8 mouse cellular contexts compared by ENCODE assay signal in genomic region chr8:122567361-122568108, GRCm38 (mm10). TPM values are rescaled to one million over a fixed set of nuclear protein-coding genes. Genes with fewer than 3 reads are reported as not detected.
A peak's percentile ranks its signal among the peaks of the same experiment; 100 is the strongest.
DNase-seq lines count a peak whose midpoint lies in the region; ATAC-seq and TF ChIP-seq lines count a peak whose summit lies in the region.

Cdt1 (plus strand) TSS chr8:122568015.

- under 1% methylated on average over 62 of the region's 62 CpGs for WGBS in forebrain, embryonic 12.5 days
- WGBS in large intestine, adult 2 months, result under 1% methylated on average over 62 of the region's 62 CpGs
- under 1% methylated on average over 61 of the region's 62 CpGs for WGBS in liver, postnatal 0 days (ENCODE audit: insufficient replicate concordance)
- under 1% methylated on average over 62 of the region's 62 CpGs for WGBS in neural tube, embryonic 14.5 days

- H3K4me1 ChIP-seq in CH12.LX (ENCODE audit: control insufficient read depth in 1 of 2, insufficient read depth in 2 of 2), result peaks cover 9 to 30% of the 10 kb centered on the region in 2 experiments; a peak in 3 of 4 replicates
- H3K4me1 ChIP-seq in forebrain, embryonic 12.5 days, result peaks cover 29% of the 10 kb centered on the region
- peaks cover 25% of the 10 kb centered on the region for H3K4me1 ChIP-seq in liver, postnatal 0 days (ENCODE audit: insufficient read depth)
- H3K4me1 ChIP-seq in neural tube, embryonic 14.5 days (ENCODE audit: control insufficient read depth, insufficient read depth, low read length), result peaks cover 7% of the 10 kb centered on the region

- peaks cover 5% of the 10 kb centered on the region for H3K9me3 ChIP-seq in CH12.LX (replicated peaks; ENCODE audit: low read length)
- no peaks in the 10 kb centered on the region for H3K9me3 ChIP-seq in forebrain, embryonic 12.5 days
- H3K9me3 ChIP-seq in liver, postnatal 0 days (ENCODE audit: low read length), result no peaks in the 10 kb centered on the region
- H3K9me3 ChIP-seq in neural tube, embryonic 14.5 days (ENCODE audit: control insufficient read depth, low read length), result no peaks in the 10 kb centered on the region

- H3K4me3 ChIP-seq in CH12.LX (replicated peaks in 1 of 3; ENCODE audit: low read depth in 2 of 3, low read length in 2 of 3, poor library complexity in 1 of 3), result peak within 1 kb of the TSS; percentile 74 to 99 (median 80)
- peak within 1 kb of the TSS; percentile 86 for H3K4me3 ChIP-seq in forebrain, embryonic 12.5 days (replicated peaks)
- H3K4me3 ChIP-seq in liver, postnatal 0 days (ENCODE audit: low read depth, low read length), result peak within 1 kb of the TSS; percentile 87
- H3K4me3 ChIP-seq in neural tube, embryonic 14.5 days (ENCODE audit: low read depth, low read length), result peak within 1 kb of the TSS; percentile 73

- H3K27me3 ChIP-seq in CH12.LX (replicated peaks), result no peaks in the 10 kb centered on the region
- no peaks in the 10 kb centered on the region for H3K27me3 ChIP-seq in forebrain, embryonic 12.5 days
- no peaks in the 10 kb centered on the region for H3K27me3 ChIP-seq in liver, postnatal 0 days (ENCODE audit: insufficient read depth, low read length)
- H3K27me3 ChIP-seq in neural tube, embryonic 14.5 days (ENCODE audit: control insufficient read depth, insufficient read depth, low read length), result no peaks in the 10 kb centered on the region

- TF ChIP-seq EP300 in CH12.LX (IDR thresholded peaks at IDR 0.05; ENCODE audit: low read length), result no peak
- TF ChIP-seq EP300 in liver, postnatal 0 days (IDR thresholded peaks at IDR 0.05; ENCODE audit: low read depth), result 0 out of 2 replicates have a peak, but pooled peaks have one; percentile 57

- H3K4me2 ChIP-seq in CH12.LX (ENCODE audit: insufficient read depth, low read depth, poor library complexity, severe bottlenecking), result peak within 1 kb of the TSS; percentile 47
- H3K4me2 ChIP-seq in forebrain, embryonic 12.5 days, result peak within 1 kb of the TSS; percentile 81
- peak within 1 kb of the TSS; percentile 89 for H3K4me2 ChIP-seq in liver, postnatal 0 days (ENCODE audit: low read depth, low read length)
- H3K4me2 ChIP-seq in neural tube, embryonic 14.5 days (ENCODE audit: low read depth, low read length), result peak within 1 kb of the TSS; percentile 86

- peaks cover 34 to 57% of the 10 kb centered on the region in 2 experiments for H3K36me3 ChIP-seq in CH12.LX (replicated peaks in 1 of 2; ENCODE audit: control insufficient read depth in 1 of 2, insufficient read depth in 1 of 2, low read length in 1 of 2)
- peaks cover 33% of the 10 kb centered on the region for H3K36me3 ChIP-seq in forebrain, embryonic 12.5 days (replicated peaks)
- peaks cover 31% of the 10 kb centered on the region for H3K36me3 ChIP-seq in liver, postnatal 0 days (replicated peaks; ENCODE audit: insufficient read depth, low read length)
- 0 out of 2 replicates have a peak, but pooled peaks cover 3% of the 10 kb centered on the region for H3K36me3 ChIP-seq in neural tube, embryonic 14.5 days (ENCODE audit: control insufficient read depth, insufficient read depth, low read length)

- ATAC-seq in forebrain, embryonic 12.5 days (ENCODE audit: low FRiP score), result peak; percentile 96
- peak; percentile 95 for ATAC-seq in liver, postnatal 0 days
- ATAC-seq in neural tube, embryonic 14.5 days (ENCODE audit: low read depth), result peak; percentile 97

- intact Hi-C loops in heart, postnatal 10 days (cut with DNase I), result loop anchor here (2.0 kb wide), 1 partner anchor 43 kb away; the partner anchor contains the start of genes Galns and Trappc2l

- peak; percentile 90 for TF ChIP-seq POLR2A in CH12.LX (IDR thresholded peaks at IDR 0.05; ENCODE audit: low read depth, low read length)

- in situ Hi-C loops in CH12.LX (cut with MboI; ENCODE audit: low pct_ligation_motif_present, low pct_unique_long_range_greater_than_20kb, low sequenced_read_pairs), result no loop called here

- H3K79me2 ChIP-seq in CH12.LX (replicated peaks; ENCODE audit: control insufficient read depth, extremely low read depth, insufficient read depth, poor library complexity, severe bottlenecking), result peaks cover 13% of the 10 kb centered on the region

- peak; percentile 95 for DNase-seq in CH12.LX (ENCODE audit: extremely low read depth)
- peak; percentile 92 for DNase-seq in c-Kit-positive CD71-positive TER-119-negative erythroid progenitor cells, embryonic 14.5 days (ENCODE audit: low read depth)
- peak; percentile 96 for DNase-seq in heart, postnatal 10 days
- DNase-seq in large intestine, adult 2 months (ENCODE audit: low read depth, low spot score), result no peak
- DNase-seq in liver, postnatal 0 days, result peak; percentile 97
- peak; percentile 95 for DNase-seq in testis, postnatal 10 days (ENCODE audit: low spot score)

- dilution Hi-C loops in CH12.LX (cut with MboI; ENCODE audit: extremely low pct_ligation_motif_present, extremely low pct_unique_long_range_greater_than_20kb, low sequenced_read_pairs), result no loop called here

- H3K27ac ChIP-seq in CH12.LX (ENCODE audit: insufficient read depth, low read depth), result peak within 1 kb of the TSS; percentile 99
- peak within 1 kb of the TSS; percentile 89 for H3K27ac ChIP-seq in forebrain, embryonic 12.5 days
- H3K27ac ChIP-seq in liver, postnatal 0 days (ENCODE audit: low read depth), result peak within 1 kb of the TSS; percentile 95
- H3K27ac ChIP-seq in neural tube, embryonic 14.5 days (ENCODE audit: low read depth, low read length), result peak within 1 kb of the TSS; percentile 69

- no peak for TF ChIP-seq CTCF in CH12.LX (conservative IDR thresholded peaks at IDR 0.05 in 1 of 2, IDR thresholded peaks at IDR 0.05 in 1 of 2; ENCODE audit: low read depth in 2 of 2, low read length in 2 of 2)
- no peak for TF ChIP-seq CTCF in liver, postnatal 0 days (IDR thresholded peaks at IDR 0.05; ENCODE audit: low read depth)

- H3K9ac ChIP-seq in CH12.LX (ENCODE audit: insufficient read depth, low read depth), result peak within 1 kb of the TSS; percentile 99
- peak within 1 kb of the TSS; percentile 88 for H3K9ac ChIP-seq in forebrain, embryonic 12.5 days
- H3K9ac ChIP-seq in liver, postnatal 0 days (replicated peaks), result peak within 1 kb of the TSS; percentile 94
- H3K9ac ChIP-seq in neural tube, embryonic 14.5 days (replicated peaks; ENCODE audit: low read depth, low read length), result peak within 1 kb of the TSS; percentile 76

- TF ChIP-seq RAD21 in CH12.LX (IDR thresholded peaks at IDR 0.05; ENCODE audit: low read depth, low read length), result no peak

TF ChIP-seq in CH12.LX, 34 proteins besides CTCF, POLR2A, EP300 and RAD21 (continues in another document):
- TF ChIP-seq MAFK (IDR thresholded peaks at IDR 0.05; ENCODE audit: insufficient replicate concordance, low read length), result no peak
- 0 out of 2 replicates have a peak, but pooled peaks have one; percentile 65 for TF ChIP-seq MAZ (IDR thresholded peaks at IDR 0.05; ENCODE audit: low read depth, low read length)
- peak; percentile 98 for TF ChIP-seq CHD1 (IDR thresholded peaks at IDR 0.05; ENCODE audit: low read depth, low read length)
- peak; percentile 73 for TF ChIP-seq TBP (conservative IDR thresholded peaks at IDR 0.05; ENCODE audit: low read depth, low read length)
- peak; percentile 55 for TF ChIP-seq BHLHE40 (IDR thresholded peaks at IDR 0.05; ENCODE audit: low read depth, low read length)
- peak; percentile 93 for TF ChIP-seq SIN3A (IDR thresholded peaks at IDR 0.05; ENCODE audit: low read length)
- TF ChIP-seq NRF1 (IDR thresholded peaks at IDR 0.05; ENCODE audit: low read depth, low read length), result peak; percentile 97
- no peak; the same call in 1 of the 2 replicates for TF ChIP-seq MYC (IDR thresholded peaks at IDR 0.05; ENCODE audit: low read depth, low read length)
- peak; percentile 48 for TF ChIP-seq ELF1 (IDR thresholded peaks at IDR 0.05; ENCODE audit: low read depth, low read length)
- no peak for TF ChIP-seq PAX5 (IDR thresholded peaks at IDR 0.05; ENCODE audit: low read length)
- no peak for TF ChIP-seq ZKSCAN1 (IDR thresholded peaks at IDR 0.05; ENCODE audit: borderline replicate concordance, low read depth, low read length)
- TF ChIP-seq RCOR1 (conservative IDR thresholded peaks at IDR 0.05; ENCODE audit: low read depth, low read length), result peak; percentile 53; the same call in 1 of the 2 replicates
- TF ChIP-seq E2F4 (IDR thresholded peaks at IDR 0.05; ENCODE audit: insufficient replicate concordance, low read depth, low read length), result peak; percentile 99
- no peak; the same call in 1 of the 2 replicates for TF ChIP-seq POLR2AphosphoS2 (IDR thresholded peaks at IDR 0.05; ENCODE audit: low read depth, low read length)
- TF ChIP-seq ETS1 (conservative IDR thresholded peaks at IDR 0.05; ENCODE audit: low read depth, low read length), result no peak
- no peak for TF ChIP-seq GABPA (IDR thresholded peaks at IDR 0.05; ENCODE audit: insufficient replicate concordance, low read depth, low read length)
- peak; percentile 96 for TF ChIP-seq ZMIZ1 (IDR thresholded peaks at IDR 0.05; ENCODE audit: low read depth, low read length)
- TF ChIP-seq ZNF384 (IDR thresholded peaks at IDR 0.05; ENCODE audit: low read depth, low read length), result no peak
- TF ChIP-seq ZC3H11A (IDR thresholded peaks at IDR 0.05; ENCODE audit: low read depth, low read length), result no peak
- peak; percentile 90 for TF ChIP-seq TCF12 (IDR thresholded peaks at IDR 0.05; ENCODE audit: low read depth, low read length)
- peak; percentile 87 for TF ChIP-seq NELFE (IDR thresholded peaks at IDR 0.05; ENCODE audit: low read depth, low read length)
- peak; percentile 42; the same call in 1 of the 2 replicates for TF ChIP-seq MEF2A (IDR thresholded peaks at IDR 0.05; ENCODE audit: borderline replicate concordance, low read depth, low read length)
- peak; percentile 91 for TF ChIP-seq MAX (IDR thresholded peaks at IDR 0.05; ENCODE audit: low read length)
- TF ChIP-seq MXI1 (IDR thresholded peaks at IDR 0.05; ENCODE audit: low read depth, low read length), result peak; percentile 90
- peak; percentile 66 for TF ChIP-seq IRF4 (IDR thresholded peaks at IDR 0.05; ENCODE audit: low read depth, low read length)
- TF ChIP-seq UBTF (IDR thresholded peaks at IDR 0.05; ENCODE audit: low read depth, low read length), result no peak
- TF ChIP-seq HCFC1 (IDR thresholded peaks at IDR 0.05; ENCODE audit: low read depth, low read length), result peak; percentile 77

RNA-seq across cellular contexts. Expression of gene Cdt1, which starts in this region (rescaled TPM):
- total RNA-seq in CH12.LX (2012; rRNA removed) (50.0 and 53.7 TPM in 2 replicates), CH12.LX (2014; rRNA removed) (46.0 and 54.2 TPM in 2 replicates)
- polyA plus RNA-seq in CH12.LX (2012; ENCODE audit: insufficient read length, low read depth), result 57.6 and 67.3 TPM in 2 replicates
- 43.7 and 46.0 TPM in 2 replicates for polyA plus RNA-seq in forebrain, embryonic 12.5 days (2016; fragmentation: Nextera tagmentation; extraction: Ambion mirVana)
- 10 to 100 TPM in 1 of 2 experiments, 1 to 10 TPM in 1; 9.7 to 14.0 TPM for total RNA-seq in heart, postnatal 10 days (2021)
- polyA plus RNA-seq in large intestine, adult 2 months (2012; rRNA removed), result 42.7 and 43.0 TPM in 2 replicates
- 19.8 and 23.7 TPM in 2 replicates for polyA plus RNA-seq in liver, postnatal 0 days (2015; fragmentation: Nextera tagmentation; extraction: Ambion mirVana)
- polyA plus RNA-seq in neural tube, embryonic 14.5 days (2014; fragmentation: Nextera tagmentation; extraction: Ambion mirVana), result 4.7 TPM in 2 replicates
